Mouse (Mus musculus): Measurements from ENCODE around the gene Ceacam10. TPM values are rescaled to one million over a fixed set of nuclear protein-coding genes. Genes with fewer than 3 reads are reported as not detected.

The Ceacam10 gene
- total RNA-seq, 2 experiments from 2014 or later: not detected

Other genes starting within 250 kb of the Ceacam10 start
- gene Irgq, start 246.5 kb upstream of the Ceacam10 start, total RNA-seq (2021): 10 to 100 TPM; 12.8 to 15.3 TPM
- not detected for gene Pinlyp, start 231.1 kb upstream of the Ceacam10 start, total RNA-seq (2021)
- gene Xrcc1, start 230.9 kb upstream of the Ceacam10 start, total RNA-seq (2021): 10 to 100 TPM; 22.5 to 26.3 TPM
- gene Ethe1, start 189.7 kb upstream of the Ceacam10 start, total RNA-seq (2021): 10 to 100 TPM in 1 of 2 experiments, 1 to 10 TPM in 1; 9.4 to 10.0 TPM
- under 1 TPM; 0.59 to 0.95 TPM for gene Zfp575, start 189.6 kb upstream of the Ceacam10 start, total RNA-seq (2021)
- under 1 TPM; 0.77 to 0.80 TPM for gene Phldb3, start 166.4 kb upstream of the Ceacam10 start, total RNA-seq (2021)
- gene Lypd3, start 140.7 kb upstream of the Ceacam10 start, total RNA-seq (2021): not detected
- gene Tex101, start 100.5 kb upstream of the Ceacam10 start, total RNA-seq (2021): not detected
- gene BC049730, start 68.0 kb upstream of the Ceacam10 start, total RNA-seq (2021): not detected
- not detected for gene Gm4763, start 50.3 kb upstream of the Ceacam10 start, total RNA-seq (2021)
- gene Cd177, start 16.9 kb upstream of the Ceacam10 start, total RNA-seq (2021): under 1 TPM in 1 of 2 experiments, not detected in 1; 0.77 TPM
- gene Gm9844, start 85.0 kb downstream of the Ceacam10 start, total RNA-seq (2021): 1 to 10 TPM in 1 of 2 experiments, not detected in 1; 1.7 TPM
- gene Lypd4, start 92.7 kb downstream of the Ceacam10 start, total RNA-seq (2021): not detected
- not detected for gene Dmrtc2, start 92.9 kb downstream of the Ceacam10 start, total RNA-seq (2021)
- 100 to 1,000 TPM; 680 to 704 TPM for gene Rps19, start 107.2 kb downstream of the Ceacam10 start, total RNA-seq (2021)
- gene Cd79a, start 120.2 kb downstream of the Ceacam10 start, total RNA-seq (2021): 1 to 10 TPM in 1 of 2 experiments, under 1 TPM in 1; 0.21 to 1.6 TPM
- 10 to 100 TPM; 40.7 to 64.0 TPM for gene Arhgef1, start 125.7 kb downstream of the Ceacam10 start, total RNA-seq (2021)
- not detected for gene Gm4881, start 167.3 kb downstream of the Ceacam10 start, total RNA-seq (2021)
- gene Rabac1, start 195.5 kb downstream of the Ceacam10 start, total RNA-seq (2021): 100 to 1,000 TPM; 163 to 166 TPM
- gene Atp1a3, start 228.8 kb downstream of the Ceacam10 start, total RNA-seq (2021): 1 to 10 TPM; 1.9 to 4.0 TPM

Data from gastrocnemius, postnatal 10 days (tissue).